Mouse (Mus musculus) kidney, embryonic 16.5 days (tissue): Measurements from ENCODE around the gene Arl3. TPM values are rescaled to one million over a fixed set of nuclear protein-coding genes. Genes with fewer than 3 reads are reported as not detected.

Experiments
- ATAC-seq: fragments of 200-750 bp; cut with Nextera tagmentation; 2 replicates; pipeline ENCODE4 v1.8.0; 2017; ENCODE audit warnings: moderate TSS enrichment; ENCODE audit not compliant: low FRiP score, low TSS enrichment
- H3K27ac ChIP-seq: fragments of 300-500 bp; sonication (generic); 2 replicates; pipeline ENCODE4 v1.5.1; 2014; ENCODE audit warnings: low read length
- H3K27me3 ChIP-seq: fragments of 300-500 bp; sonication (generic); 2 replicates; pipeline ENCODE4 v1.6.1; 2014; ENCODE audit warnings: low read length, control low read depth, mixed read lengths; ENCODE audit not compliant: insufficient read depth
- H3K36me3 ChIP-seq: fragments of 300-500 bp; sonication (generic); 2 replicates; pipeline ENCODE4 v1.6.1; 2014; ENCODE audit warnings: low read length, control low read depth, mixed read lengths; ENCODE audit not compliant: insufficient read depth
- H3K4me1 ChIP-seq: fragments of 300-500 bp; sonication (generic); 2 replicates; pipeline ENCODE4 v1.6.1; 2014; ENCODE audit warnings: low read length, control low read depth, mixed read lengths; ENCODE audit not compliant: insufficient read depth
- H3K4me2 ChIP-seq: fragments of 300-500 bp; sonication (generic); replicated peaks from 2 replicates; pipeline ENCODE4 v1.6.1; 2014; ENCODE audit warnings: low read depth, low read length
- H3K4me3 ChIP-seq: fragments of 300-500 bp; sonication (generic); 2 replicates; pipeline ENCODE4 v1.5.1; 2014; ENCODE audit warnings: mild to moderate bottlenecking, low read length
- H3K9ac ChIP-seq: fragments of 300-500 bp; sonication (generic); replicated peaks from 2 replicates; pipeline ENCODE4 v1.6.1; 2014; ENCODE audit warnings: low read length
- H3K9me3 ChIP-seq: fragments of 300-500 bp; sonication (generic); 2 replicates; pipeline ENCODE4 v1.6.1; 2016; ENCODE audit warnings: low read length, control low read depth
- WGBS: fragments of 180-500 bp; shearing (Covaris S2); extraction: QIAGEN DNeasy Blood & Tissue Kit; methylation state at CpG from one replicate; pipeline ENCODE4 v1.1.7; 2014; 5-methylcytosine and 5-hydroxymethylcytosine counted together
- polyA plus RNA-seq: library from polyadenylated mRNA; unstranded; fragments of >200 nt; fragmentation: Nextera tagmentation; extraction: Ambion mirVana; gene quantifications from 2 replicates; pipeline ENCODE4 v1.2.1, GENCODE M21; 2015

The Arl3 gene
- 142 and 148 TPM in 2 replicates for polyA plus RNA-seq

- Histone ChIP-seq H3K4me1 (peaks cover 25% of the 10 kb centered on the region), H3K4me3 (peak within 1 kb of the TSS; percentile 84), H3K27me3 (no peaks in the 10 kb centered on the region), H3K36me3 (no peaks in the 10 kb centered on the region), H3K9ac (peak within 1 kb of the TSS; percentile 79), H3K4me2 (peak within 1 kb of the TSS; percentile 88), H3K27ac (peak within 1 kb of the TSS; percentile 86), H3K9me3 (no peaks in the 10 kb centered on the region)
- under 1% methylated on average over 62 of the region's 67 CpGs for WGBS
- ATAC-seq = peak; percentile 96
Observed at GRCm38 (mm10) chr19:46572951-46573937, at the start of gene Arl3, which contains the start of gene Sfxn2. Gene Arl3, minus strand, starts transcription at chr19:46573198. Gene Sfxn2, plus strand, starts transcription at chr19:46573365.

GRCm38 (mm10) chr19:46622659-46623193, 49.7 kb upstream of the Arl3 start:
- Histone ChIP-seq H3K4me3 (peak overlapping the region; percentile 41), H3K36me3 (peaks cover 5% of the 10 kb centered on the region), H3K4me2 (peak overlapping the region; percentile 64), H3K27me3 (no peaks in the 10 kb centered on the region), H3K27ac (peak overlapping the region; percentile 96), H3K9ac (peak overlapping the region; percentile 70), H3K4me1 (peaks cover 76% of the 10 kb centered on the region), H3K9me3 (no peaks in the 10 kb centered on the region)
- 24% methylated on average over 12 of the region's 12 CpGs for WGBS
- no peak for ATAC-seq

GRCm38 (mm10) chr19:46621236-46622183, 48.5 kb upstream of the Arl3 start:
- Histone ChIP-seq H3K9ac (no peak overlapping the region), H3K27me3 (no peaks in the 10 kb centered on the region), H3K4me1 (peaks cover 86% of the 10 kb centered on the region), H3K9me3 (no peaks in the 10 kb centered on the region), H3K4me2 (no peak overlapping the region), H3K27ac (no peak overlapping the region), H3K4me3 (no peak overlapping the region), H3K36me3 (peaks cover 5% of the 10 kb centered on the region)
- 64% methylated on average over 19 of the region's 19 CpGs for WGBS
- ATAC-seq = no peak

- peaks cover 2% of the 10 kb centered on the region for H3K36me3 ChIP-seq
- ATAC-seq = no peak
- H3K9me3 ChIP-seq = no peaks in the 10 kb centered on the region
- no peak overlapping the region for H3K4me2 ChIP-seq
- 68% methylated on average over 14 of the region's 14 CpGs for WGBS
- peaks cover 84% of the 10 kb centered on the region for H3K4me1 ChIP-seq
- H3K27me3 ChIP-seq = no peaks in the 10 kb centered on the region
- no peak overlapping the region for H3K4me3 ChIP-seq
- H3K9ac ChIP-seq = no peak overlapping the region
- no peak overlapping the region for H3K27ac ChIP-seq
Observed at GRCm38 (mm10) chr19:46620016-46620808, 47.2 kb upstream of the Arl3 start.

- WGBS = 94% methylated on average over 6 of the region's 6 CpGs
- no peaks in the 10 kb centered on the region for H3K27me3 ChIP-seq
- H3K9ac ChIP-seq = no peak overlapping the region
- ATAC-seq = no peak
- peaks cover 77% of the 10 kb centered on the region for H3K4me1 ChIP-seq
- no peak overlapping the region for H3K27ac ChIP-seq
- H3K36me3 ChIP-seq = no peaks in the 10 kb centered on the region
- H3K4me2 ChIP-seq = no peak overlapping the region
- no peaks in the 10 kb centered on the region for H3K9me3 ChIP-seq
- no peak overlapping the region for H3K4me3 ChIP-seq
Observed at GRCm38 (mm10) chr19:46619518-46619917, 46.5 kb upstream of the Arl3 start.

- H3K4me1 ChIP-seq = peaks cover 72% of the 10 kb centered on the region
- H3K4me2 ChIP-seq = no peak overlapping the region
- H3K27ac ChIP-seq = peak overlapping the region; percentile 47; the same call in 1 of the 2 replicates
- no peaks in the 10 kb centered on the region for H3K36me3 ChIP-seq
- H3K27me3 ChIP-seq = no peaks in the 10 kb centered on the region
- H3K9ac ChIP-seq = no peak overlapping the region
- no peaks in the 10 kb centered on the region for H3K9me3 ChIP-seq
- H3K4me3 ChIP-seq = no peak overlapping the region
- 41% methylated on average over 19 of the region's 19 CpGs for WGBS
- no peak for ATAC-seq
Observed at GRCm38 (mm10) chr19:46619001-46619400, 46.0 kb upstream of the Arl3 start.

DNA sequence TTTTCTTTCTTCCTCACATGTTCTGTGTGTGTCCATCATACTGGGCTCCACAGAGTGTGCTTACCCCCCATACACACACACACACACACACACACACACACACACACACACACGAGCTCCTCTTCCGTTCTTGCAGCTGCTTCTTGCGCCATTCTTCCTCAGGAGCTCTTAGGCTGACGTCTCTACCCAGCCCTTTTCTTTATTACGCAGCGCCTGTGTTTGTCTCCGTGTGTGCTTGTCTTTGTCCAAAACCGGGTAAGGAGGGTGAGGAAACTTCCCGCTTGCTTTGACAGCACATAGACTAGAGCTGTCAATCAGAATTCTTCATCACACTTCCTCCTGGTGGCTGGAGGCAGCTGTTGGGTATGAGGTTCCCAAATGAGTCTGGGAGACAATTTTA, 45.3 kb upstream of the Arl3 start:
- Histone ChIP-seq H3K27ac (peak overlapping the region; percentile 47; the same call in 1 of the 2 replicates), H3K4me2 (no peak overlapping the region), H3K9me3 (no peaks in the 10 kb centered on the region), H3K36me3 (peaks cover 4% of the 10 kb centered on the region; the same call in 1 of the 2 replicates), H3K4me1 (peaks cover 65% of the 10 kb centered on the region), H3K9ac (no peak overlapping the region), H3K27me3 (no peaks in the 10 kb centered on the region), H3K4me3 (no peak overlapping the region)
- 71% methylated on average over 9 of the region's 9 CpGs for WGBS
- no peak for ATAC-seq

DNA sequence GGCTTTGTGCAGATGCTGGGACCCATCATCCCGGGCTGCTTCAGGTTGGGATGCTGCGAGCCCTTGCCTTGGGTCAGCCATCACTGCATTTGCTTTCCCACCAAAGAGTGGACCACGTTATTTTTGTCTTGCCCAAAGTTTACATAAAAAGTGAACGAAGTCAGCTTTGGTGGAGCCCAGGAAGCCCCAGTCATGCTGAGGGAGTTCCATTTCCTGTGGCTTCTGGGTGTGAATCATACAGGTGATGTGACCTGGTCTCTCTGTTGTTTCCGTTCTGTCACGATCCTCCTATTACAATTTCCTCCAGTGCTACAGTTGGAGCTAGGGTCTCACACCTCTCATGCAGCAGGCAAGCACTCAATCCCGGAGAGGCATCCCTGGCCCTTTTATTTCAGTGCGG, 44.4 kb upstream of the Arl3 start:
- Histone ChIP-seq H3K4me1 (peaks cover 58% of the 10 kb centered on the region), H3K9ac (no peak overlapping the region), H3K4me2 (no peak overlapping the region), H3K27ac (no peak overlapping the region), H3K9me3 (no peaks in the 10 kb centered on the region), H3K27me3 (no peaks in the 10 kb centered on the region), H3K36me3 (peaks cover 4% of the 10 kb centered on the region; the same call in 1 of the 2 replicates), H3K4me3 (no peak overlapping the region)
- WGBS = 79% methylated on average over 8 of the region's 8 CpGs
- ATAC-seq = no peak

DNA sequence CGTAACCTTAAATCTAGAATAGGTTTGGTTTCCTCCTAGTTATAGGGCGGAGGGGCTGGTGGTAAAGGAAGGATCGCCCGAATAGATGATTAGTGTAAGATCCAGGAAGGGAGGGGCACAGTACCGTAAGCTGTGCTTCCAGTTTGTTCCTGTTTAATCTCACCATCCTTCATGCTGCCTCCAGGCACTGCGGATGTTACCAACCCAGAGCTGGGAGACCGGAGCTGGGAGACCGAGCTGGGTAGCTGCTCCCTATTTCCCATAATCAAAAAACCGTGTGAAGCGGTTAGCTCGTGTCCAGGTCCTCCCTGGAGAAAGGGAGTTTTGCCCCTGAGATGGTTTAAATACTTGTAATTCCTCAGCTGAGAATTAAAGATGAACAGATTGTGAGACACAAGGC, 43.4 kb upstream of the Arl3 start:
- Histone ChIP-seq H3K27me3 (no peaks in the 10 kb centered on the region), H3K4me2 (no peak overlapping the region), H3K9ac (no peak overlapping the region), H3K4me3 (no peak overlapping the region), H3K27ac (no peak overlapping the region), H3K36me3 (peaks cover 4% of the 10 kb centered on the region; the same call in 1 of the 2 replicates), H3K9me3 (no peaks in the 10 kb centered on the region), H3K4me1 (peaks cover 55% of the 10 kb centered on the region)
- WGBS = 66% methylated on average over 11 of the region's 11 CpGs
- no peak for ATAC-seq
